Mouse (Mus musculus) erythroblast, adult 5-6 weeks (primary cell): ENCODE results near the gene Csmd2. TPM values are rescaled to one million over a fixed set of nuclear protein-coding genes. Genes with fewer than 3 reads are reported as not detected.
"Not testable (repeated sequence)": the region's sequence is repeated elsewhere in the genome, so short reads cannot be mapped to it uniquely, and the experiment has no call there.

Source experiments
- ATAC-seq: replicated peaks from 2 replicates; pipeline ENCODE4 v1.8.0; 2016; ENCODE audit warnings: moderate number of reproducible peaks, mild to moderate bottlenecking, moderate TSS enrichment, inconsistent platforms; ENCODE audit not compliant: poor library complexity, low FRiP score, severe bottlenecking
- total RNA-seq, 2 experiments: library from RNA; stranded (forward) in 1 of 2; stranded (reverse) in 1 of 2; fragments of 150-400 nt in 1 of 2; fragments of 200-764, 138-1000 nt in 1 of 2; gene quantifications; 2 replicates each; pipeline versions ENCODE4 v1.2.3 to v1.2.4; 2015 to 2017; ENCODE audit warnings: low replicate concordance in 2 of 2

Gene Csmd2
- total RNA-seq, 2 experiments from 2014 or later, result not detected

GRCm38 (mm10) chr4:128560327-128560726 lies 572.7 kb downstream of the Csmd2 start:
- no peak for ATAC-seq

- no peak for ATAC-seq
These were observed 588.2 kb downstream of the Csmd2 start for GRCm38 (mm10) chr4:128575811-128576210.

- peak; percentile 64 for ATAC-seq
These were observed 591.5 kb downstream of the Csmd2 start for GRCm38 (mm10) chr4:128579182-128579581.

DNA sequence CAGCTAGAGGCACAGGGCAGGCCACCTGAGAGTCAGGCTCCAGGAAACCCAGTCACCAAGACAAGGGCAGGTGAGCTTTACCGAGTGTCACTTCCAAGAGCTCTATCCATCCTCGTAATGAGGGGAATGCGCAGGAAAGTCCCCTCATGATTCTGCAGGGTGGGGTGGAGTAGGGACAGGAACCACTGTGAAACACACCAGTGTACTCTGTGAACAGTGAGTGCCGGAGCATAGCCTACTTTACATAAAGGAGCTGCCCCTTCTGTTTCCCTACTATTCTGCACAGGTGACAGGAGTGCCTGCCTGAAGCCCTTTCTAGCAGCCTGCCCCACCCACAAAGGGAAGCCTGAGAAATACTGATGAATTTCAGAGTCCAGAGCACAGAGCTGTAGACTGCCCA lies 605.6 kb downstream of the Csmd2 start:
- ATAC-seq, result no peak

GRCm38 (mm10) chr4:128594062-128594461 lies 606.4 kb downstream of the Csmd2 start:
- ATAC-seq, result no peak

- ATAC-seq, result no peak
These were observed 610.3 kb downstream of the Csmd2 start for GRCm38 (mm10) chr4:128597801-128598560.

- ATAC-seq, result no peak
These were observed 618.9 kb downstream of the Csmd2 start for GRCm38 (mm10) chr4:128606586-128606985.

DNA sequence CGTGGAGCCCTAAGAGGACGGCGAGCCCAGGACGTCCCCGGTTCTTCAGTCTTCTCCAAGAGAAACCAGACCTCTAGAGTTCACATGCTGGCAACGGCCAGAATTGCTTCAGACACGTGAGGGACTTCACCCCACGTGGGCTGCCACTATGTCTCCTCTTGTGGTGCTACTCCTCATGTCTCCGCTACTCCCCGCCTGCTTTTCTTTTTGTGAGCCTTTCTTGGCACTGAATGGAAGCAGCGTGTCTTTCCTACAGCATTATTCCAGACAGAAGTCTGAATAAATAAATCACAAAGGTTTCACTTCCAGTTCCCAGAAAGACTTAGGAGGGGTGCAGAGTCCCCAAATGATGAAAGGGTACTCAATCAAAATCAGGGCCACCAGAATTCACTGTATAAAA lies 620.0 kb downstream of the Csmd2 start:
- no peak for ATAC-seq

- ATAC-seq, result no peak
These were observed 621.7 kb downstream of the Csmd2 start for GRCm38 (mm10) chr4:128609276-128609924.

- ATAC-seq, result peak; percentile 98
These were observed 622.3 kb downstream of the Csmd2 start, which contains the start of gene Zscan20 for GRCm38 (mm10) chr4:128609925-128610402. Zscan20 (minus strand) TSS chr4:128610098.

GRCm38 (mm10) chr4:128610706-128611105 lies 623.0 kb downstream of the Csmd2 start:
- no peak for ATAC-seq

GRCm38 (mm10) chr4:128611726-128612125 lies 624.1 kb downstream of the Csmd2 start:
- ATAC-seq, result not testable (repeated sequence)

GRCm38 (mm10) chr4:128613326-128613725 lies 625.7 kb downstream of the Csmd2 start:
- no peak for ATAC-seq

DNA sequence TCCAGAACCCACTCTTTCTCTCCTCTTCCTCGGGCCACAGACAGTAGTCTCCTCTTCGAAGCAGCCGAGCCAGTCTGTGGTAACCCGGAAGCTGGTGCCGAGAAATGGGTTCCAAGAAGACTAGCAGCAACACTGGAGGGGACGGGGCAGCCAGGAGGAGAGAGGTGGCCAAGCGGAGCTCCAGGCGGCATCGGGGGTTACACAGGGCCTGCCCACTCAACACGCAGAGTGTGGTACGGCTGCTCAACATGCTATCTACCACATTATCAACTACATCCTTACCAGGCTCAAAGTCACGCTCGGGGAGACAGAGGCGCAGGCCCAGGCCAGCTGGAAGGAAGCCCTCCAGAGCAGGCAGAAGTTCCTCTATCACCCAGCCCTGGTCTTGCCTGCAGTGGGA lies 628.1 kb downstream of the Csmd2 start:
- ATAC-seq, result no peak

Other genes starting within 250 kb of the Csmd2 start
- not detected in 2 replicates for gene CK137956, start 16.9 kb upstream of the Csmd2 start, total RNA-seq (2015; ENCODE audit: low replicate concordance)
- not detected in 2 replicates for gene CK137956, start 16.9 kb upstream of the Csmd2 start, total RNA-seq (2017; ENCODE audit: low replicate concordance)